Mouse (Mus musculus) cerebellum, adult 11-12 months (tissue): ENCODE results near the gene Kmt2b.

Experiments
- DNase-seq: peaks from one replicate; pipeline ENCODE4 v3.0.0; 2022

Kmt2b gene

DNA sequence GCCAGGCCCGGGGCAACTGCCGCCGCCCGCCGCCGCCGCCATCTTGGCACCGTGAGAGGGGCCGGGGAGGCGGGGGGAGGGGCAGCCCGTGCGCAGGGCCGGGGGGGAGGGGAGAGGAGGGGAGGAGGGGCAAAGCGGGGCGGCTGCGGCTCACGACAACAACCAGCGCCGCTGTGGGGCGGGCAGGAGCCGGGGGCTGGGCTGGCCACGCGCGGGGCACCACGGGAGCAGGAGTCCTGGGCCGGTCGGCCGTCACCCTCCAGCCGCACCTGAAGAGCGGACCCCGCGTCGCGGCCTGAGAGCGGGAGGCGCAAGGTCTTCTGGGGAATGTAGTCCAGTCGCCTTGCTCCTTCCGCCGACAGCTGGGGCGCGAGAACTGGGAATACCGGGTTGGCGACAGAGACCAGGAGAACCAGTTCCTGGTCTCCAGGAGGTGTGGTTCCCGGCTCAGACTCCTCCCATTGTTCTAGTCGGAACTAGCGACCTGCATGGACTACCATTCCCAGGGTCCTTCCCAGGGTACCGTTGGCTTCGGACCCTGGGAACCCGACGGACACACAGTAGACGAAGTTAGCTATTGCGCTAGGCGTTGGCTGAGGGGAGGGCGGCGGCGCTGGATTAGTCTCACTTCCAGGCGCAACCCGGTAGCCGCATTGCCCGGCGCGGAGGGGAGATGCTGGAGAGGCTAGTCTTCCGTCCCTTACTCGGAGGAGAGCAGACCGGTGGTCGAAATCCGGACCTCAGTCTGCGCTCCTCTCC lies at the start of gene Kmt2b:
Kmt2b (minus strand) TSS at position 51 of the 759 bp plus-strand sequence.
- peak; percentile 99 for DNase-seq

DNA sequence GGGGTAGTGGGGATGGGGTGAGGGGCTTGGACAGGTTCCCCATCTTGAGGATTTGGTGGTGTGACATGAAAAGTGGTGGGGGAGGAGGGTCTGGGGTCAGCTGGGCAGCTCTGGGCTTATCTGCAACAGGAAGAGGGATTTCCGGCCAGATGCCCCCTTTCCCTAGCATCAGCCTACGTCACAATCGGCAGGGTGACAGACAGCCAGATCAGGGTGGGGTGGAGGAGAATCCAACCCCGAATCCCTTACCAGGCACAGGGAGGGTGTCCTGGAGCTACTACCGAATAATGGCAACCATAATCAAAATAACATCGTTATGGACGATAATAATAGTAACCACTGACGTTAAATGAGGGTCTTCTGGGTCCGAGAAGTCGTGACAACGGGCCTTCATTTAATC lies 47.9 kb upstream of the Kmt2b start:
- DNase-seq = no peak

DNA sequence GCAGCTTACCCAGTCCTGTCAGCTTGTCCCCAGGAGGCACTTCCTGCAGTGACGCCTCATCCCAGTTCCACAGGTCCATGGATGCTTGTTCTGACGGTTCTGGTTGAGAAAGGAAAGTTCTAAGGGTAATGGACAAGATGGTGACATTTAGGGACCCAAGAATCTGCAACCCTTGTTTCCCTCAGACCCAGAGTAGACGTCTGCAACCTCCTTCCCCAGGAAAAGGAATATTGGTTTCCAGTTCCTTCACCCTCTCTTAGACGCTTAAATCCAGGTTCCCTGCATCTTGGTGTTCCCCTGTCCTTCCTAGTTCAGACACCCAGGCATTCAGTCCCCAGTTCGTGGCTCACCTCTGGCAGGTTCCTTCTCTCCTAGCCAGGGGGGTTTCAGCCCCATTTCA lies 47.2 kb upstream of the Kmt2b start, which contains the start of gene Etv2:
Etv2 (minus strand) TSS at position 101 of the 400 bp plus-strand sequence.
- no peak for DNase-seq

DNA sequence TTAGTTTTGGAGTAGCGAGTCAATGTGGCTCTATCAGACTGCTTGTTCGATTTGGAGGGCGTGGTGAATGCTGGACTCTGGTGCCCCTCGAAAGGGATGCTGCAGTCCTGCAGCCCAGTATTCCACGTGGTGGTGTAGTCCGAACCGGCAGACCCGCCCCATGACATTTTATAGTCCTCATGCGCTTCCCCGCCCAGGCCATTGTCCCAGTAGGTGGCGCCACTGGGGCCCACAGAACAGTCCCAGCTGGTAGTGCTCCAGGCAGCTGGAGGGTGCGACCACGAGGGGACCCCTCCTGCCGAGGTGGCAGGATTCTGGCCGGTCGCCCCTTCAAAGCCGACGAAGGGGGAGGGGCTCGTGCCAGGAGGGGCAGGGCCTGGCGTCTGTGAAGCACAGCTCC lies 46.1 kb upstream of the Kmt2b start:
- DNase-seq = no peak

DNA sequence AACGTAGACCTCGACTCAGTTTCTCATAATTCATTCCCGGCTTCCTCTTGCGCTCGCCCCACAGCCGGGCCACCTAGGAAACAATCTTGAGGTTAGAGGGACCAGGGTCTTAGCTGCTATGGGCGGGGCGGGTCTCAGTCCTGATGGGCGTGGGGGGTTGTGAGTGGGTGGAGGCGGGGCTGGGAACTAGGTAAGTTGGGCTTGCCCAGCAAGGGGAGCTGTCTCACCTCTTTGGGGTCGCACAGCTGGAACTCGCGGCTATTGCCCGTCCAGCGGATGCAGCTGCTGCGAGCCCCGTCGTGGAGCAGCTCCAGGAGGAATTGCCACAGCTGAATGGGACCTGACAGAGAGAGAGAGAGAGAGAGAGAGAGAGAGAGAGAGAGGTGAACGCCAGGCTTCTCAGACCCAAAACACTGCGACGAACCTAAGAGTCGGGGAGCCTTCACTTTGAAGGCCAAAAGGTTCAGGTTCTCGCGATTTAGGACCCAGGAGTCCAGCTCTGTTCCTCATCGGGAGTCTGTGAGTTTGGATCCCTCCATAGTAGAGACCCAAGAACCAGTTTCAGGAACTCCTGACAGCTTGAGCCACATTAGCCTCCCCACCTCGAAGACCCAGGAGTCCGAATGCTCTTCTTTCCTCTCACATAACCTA lies 45.4 kb upstream of the Kmt2b start:
- no peak for DNase-seq

DNA sequence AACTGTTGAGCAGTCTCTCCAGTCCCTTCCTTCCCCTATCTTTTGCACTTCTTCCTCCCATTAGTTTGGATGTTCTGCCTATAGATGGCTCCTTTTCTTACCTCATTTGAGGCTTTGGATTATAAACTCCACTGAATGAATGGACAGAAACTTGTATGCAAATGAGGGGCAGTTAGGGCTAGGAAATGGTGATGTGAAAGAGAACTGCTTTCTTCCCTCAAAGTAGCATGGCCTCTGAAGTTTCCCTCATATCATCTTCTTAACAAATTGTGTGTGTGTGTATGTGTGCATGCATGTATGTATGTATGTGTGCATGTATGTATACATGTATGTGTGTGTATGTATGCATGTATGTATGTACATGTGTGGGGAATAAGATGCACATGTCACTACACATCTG lies 40.5 kb upstream of the Kmt2b start:
- DNase-seq = no peak

DNA sequence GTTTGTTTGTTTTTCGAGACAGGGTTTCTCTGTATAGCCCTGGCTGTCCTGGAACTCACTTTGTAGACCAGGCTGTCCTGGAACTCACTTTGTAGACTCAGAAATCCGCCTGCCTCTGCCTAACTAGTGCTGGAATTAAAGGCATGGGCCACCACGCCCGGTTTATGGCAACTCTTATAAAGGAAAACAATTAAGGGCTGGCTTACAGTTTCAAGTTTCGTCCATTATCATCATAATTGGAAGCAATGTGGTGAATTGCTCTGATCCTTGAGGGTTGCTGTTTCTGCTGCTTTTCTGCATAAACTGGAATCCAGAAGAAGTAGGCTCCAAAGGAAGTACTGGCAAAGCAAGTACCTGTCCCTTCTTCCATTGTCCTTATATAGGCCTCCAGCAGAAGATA lies 38.1 kb upstream of the Kmt2b start:
- no peak for DNase-seq

DNA sequence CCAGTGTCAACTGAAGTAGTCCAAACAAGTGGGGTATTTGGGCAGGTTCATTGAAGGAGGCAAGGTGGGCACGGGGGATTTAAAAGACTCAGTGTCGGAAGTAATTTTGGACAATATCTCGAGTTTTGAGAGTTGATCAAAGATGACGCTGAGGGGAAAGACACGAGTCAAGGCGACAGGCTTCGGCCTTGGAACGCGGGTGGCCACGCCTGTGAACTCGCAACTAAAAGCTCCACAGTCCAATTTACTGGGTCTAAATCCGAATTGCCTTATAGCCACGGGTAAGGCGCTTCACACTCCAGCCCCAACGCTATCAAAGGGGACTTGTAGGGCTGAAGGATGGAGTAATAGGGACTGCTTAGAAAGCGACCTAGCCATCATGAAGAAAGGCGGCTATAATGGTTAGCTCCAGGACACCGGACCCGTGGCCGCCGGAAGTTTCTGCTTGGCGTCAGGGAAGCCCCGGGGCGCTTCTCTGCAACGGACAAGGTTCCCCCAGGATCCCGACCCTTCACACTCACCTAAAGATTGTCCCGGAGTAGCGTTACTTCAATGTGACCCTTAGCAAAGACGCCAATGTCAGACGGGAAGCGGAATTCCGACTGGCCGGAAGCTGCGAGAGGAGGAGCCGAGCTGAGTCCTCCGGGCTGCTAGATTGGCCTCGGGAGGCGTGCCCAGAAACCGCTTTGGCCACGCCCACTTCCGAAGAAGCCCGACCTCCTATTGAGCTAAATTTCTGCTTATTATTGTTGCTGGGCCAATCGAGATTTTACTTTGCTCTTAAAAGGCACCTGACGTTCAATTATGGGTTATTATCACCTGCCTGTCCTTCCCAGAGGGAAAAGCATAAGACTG lies 37.2 kb upstream of the Kmt2b start, which contains the start of gene Cox6b1:
Cox6b1 (minus strand) TSS at position 622 of the 855 bp plus-strand sequence.
- DNase-seq = peak; percentile 88

DNA sequence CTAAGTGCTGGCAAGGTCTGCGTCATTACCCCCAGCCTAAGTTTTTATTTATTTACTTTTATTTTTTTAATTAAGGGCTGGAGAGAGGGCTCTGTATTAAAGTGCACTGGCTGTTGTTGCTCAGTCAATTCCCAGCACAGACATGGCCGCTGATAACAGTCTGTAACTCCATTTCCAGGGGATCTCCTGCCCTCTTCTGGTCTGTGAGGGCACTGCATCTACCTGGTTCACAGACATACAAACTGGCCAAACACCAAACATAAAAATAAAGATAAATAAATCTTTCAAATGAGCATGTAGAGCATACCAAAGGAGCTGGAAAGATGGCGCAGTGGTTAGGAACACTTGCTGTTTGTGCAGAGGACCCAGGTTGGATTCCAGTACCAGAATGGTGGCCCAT lies 30.7 kb upstream of the Kmt2b start:
- no peak for DNase-seq

DNA sequence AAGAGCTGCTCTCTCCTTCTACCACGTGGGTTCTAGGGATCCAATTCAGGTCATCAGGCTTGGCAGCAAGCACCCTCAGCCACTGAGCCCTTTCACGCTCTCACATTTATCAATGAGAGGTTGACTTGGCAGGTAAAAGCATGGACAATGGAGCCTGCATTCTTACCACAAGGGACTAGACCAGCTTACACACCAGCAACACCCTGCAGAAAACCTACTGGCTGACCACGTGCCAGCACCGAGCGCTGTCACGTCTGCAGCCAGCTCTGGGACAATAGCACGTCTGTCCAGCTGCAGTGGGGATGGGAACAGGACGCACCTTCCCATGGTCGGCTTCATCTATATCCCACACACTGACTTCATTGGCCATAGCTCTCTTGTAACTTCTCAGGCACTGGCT lies 30.1 kb upstream of the Kmt2b start:
- no peak for DNase-seq

DNA sequence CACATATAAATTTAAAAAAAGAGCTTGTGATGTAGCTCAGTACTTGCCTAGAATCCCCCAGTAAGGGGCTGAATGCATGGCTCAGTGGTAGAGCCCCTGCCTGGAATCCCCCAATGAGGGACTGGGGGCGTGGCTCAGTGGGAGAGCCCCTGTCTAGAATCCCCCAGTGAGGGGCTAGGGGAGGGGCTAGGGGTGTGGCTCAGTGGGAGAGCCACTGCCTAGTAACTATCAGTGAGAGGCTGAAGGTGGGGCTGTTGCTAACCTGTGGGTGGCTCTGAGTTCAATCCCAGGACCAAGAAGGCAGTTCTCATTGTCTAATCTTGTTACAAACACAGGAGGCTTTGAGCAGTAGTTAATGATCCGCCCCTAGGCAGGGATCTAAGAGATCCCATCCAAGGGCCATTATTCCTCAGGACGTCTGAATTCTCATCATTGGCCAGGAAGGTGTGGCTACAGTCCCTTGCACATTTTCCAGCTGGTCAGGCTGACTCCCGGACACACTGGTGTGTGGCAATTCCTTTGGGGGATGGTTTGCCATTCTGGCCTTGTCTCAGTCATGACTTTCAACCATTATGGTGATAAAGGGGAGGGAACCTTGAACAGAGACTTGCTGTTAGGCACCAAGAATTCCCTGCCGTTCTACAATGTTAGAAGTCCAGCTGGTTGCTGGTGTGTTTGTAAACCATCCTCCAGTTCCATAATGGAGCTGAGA lies 26.7 kb upstream of the Kmt2b start:
- DNase-seq = no peak

DNA sequence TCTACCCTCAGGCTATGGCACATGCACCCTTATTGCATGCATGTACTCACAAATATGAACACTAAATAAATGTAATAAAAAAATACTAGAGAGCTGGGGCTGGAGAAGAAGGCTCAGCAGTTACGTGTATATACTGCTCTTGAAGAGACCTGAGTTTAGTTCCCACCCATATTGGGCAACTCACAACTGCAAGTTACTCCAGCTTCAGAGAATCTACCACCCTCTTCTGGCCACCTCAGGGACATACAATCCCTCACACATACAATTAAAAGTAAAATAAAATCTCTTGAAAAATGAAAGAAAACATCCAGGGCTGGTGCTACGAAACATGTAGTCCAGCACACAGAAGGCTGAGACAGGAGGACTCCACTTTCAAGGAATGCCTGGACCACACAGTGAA lies 25.9 kb upstream of the Kmt2b start:
- DNase-seq = no peak

DNA sequence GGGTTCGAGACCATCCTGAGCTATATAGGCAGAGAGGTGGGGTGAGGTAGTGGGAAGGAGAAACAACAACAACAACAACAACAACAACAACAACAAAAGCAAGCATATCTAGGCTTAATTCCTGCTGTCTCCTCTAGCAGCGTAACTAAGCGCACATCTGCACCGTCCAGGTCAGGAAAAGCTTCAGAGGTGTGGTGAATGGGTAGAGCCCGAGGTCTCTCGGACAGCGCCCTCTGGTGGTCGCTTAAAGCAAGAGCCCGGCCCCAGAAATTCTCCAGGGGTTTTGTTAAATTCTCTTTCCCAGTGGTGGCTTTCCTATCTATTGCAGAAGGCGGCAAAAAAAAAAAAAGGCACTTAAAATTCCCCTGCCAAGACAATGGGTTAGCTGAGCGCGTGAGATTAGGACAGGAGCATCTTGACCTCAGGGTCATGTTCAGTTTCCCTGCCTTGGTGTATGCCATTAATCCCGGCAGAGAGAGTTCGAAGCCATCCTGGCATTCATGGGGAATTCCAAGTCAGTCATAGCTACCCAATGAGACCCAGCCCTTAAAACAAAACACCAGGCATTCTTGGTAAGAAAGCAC lies 25.1 kb upstream of the Kmt2b start:
- no peak for DNase-seq

DNA sequence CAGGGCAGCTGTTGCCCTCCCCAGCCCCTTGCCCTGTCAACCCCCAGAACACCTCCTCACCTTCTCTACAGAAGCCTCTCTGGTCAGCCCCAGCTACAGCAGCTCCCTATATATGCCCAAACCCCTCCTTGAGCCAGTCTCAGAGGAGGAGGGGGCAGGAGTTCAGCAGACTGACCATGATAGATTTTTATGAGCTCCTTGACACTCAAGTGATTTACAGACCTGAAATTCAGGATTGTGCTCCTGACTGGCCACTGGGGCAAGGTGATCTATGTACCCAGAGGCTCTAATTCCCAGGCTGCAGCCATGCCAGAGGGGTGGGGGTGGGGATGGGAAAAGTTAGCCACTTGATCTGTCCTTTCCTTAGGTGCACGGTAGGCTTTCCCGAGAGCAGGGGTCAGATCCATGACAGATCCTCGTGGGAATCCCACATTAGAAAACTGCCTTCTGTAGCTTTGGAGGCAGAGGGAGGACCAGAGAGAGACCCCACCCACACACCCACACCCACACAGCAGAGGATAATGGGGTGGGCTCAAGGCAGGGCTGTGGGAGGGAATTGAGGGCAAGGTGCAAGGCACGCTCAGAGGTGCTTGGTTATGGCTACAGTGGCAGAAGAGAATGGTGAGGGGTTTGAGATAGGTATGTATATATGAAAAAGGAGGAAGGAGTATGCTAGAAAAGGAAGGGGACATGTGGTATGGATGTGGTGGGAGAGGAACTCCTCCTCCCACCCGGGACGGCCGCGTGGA lies 24.3 kb upstream of the Kmt2b start, which contains the start of gene Upk1a:
Upk1a (minus strand) TSS at position 194 of the 749 bp plus-strand sequence.
- no peak for DNase-seq

DNA sequence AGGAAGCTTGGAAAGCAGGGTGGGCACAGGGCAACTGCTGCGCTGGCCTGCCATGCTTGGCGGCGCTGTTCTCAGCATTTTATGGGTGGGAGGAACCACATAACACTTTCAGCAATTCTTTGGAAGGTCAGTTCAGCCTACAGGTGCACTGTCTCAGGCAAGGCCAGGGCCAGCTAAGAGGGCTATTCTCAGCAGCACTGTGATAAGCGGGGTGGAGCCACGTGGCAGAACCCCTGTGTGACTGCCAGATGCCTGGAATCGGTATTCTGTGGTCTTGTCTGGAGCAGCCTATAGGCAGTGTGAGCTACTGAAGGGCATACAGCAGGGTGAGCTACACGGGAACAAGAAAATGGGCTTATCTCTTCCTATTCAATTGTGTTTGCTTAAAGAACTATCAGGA lies 21.5 kb upstream of the Kmt2b start:
- no peak for DNase-seq

DNA sequence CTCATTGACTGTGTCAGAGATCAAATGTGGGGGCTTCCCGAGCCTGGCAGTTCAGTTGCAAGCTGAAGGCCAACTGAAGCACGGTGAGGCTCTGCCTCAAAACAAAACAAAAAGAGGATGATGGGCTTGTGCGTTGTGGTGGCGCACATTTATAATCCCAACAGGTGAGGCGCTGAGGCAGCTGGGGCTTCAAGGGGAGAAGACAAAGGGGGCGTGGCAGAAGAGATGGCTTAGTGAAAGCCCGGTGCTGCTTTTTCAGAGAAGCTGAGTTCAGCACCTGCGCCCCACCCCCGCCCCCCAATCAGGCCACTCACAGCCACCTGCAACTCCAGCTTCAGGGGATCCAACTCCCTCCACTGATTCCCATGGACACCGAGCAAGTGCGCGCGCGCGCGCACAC lies 19.9 kb upstream of the Kmt2b start:
- DNase-seq = no peak

DNA sequence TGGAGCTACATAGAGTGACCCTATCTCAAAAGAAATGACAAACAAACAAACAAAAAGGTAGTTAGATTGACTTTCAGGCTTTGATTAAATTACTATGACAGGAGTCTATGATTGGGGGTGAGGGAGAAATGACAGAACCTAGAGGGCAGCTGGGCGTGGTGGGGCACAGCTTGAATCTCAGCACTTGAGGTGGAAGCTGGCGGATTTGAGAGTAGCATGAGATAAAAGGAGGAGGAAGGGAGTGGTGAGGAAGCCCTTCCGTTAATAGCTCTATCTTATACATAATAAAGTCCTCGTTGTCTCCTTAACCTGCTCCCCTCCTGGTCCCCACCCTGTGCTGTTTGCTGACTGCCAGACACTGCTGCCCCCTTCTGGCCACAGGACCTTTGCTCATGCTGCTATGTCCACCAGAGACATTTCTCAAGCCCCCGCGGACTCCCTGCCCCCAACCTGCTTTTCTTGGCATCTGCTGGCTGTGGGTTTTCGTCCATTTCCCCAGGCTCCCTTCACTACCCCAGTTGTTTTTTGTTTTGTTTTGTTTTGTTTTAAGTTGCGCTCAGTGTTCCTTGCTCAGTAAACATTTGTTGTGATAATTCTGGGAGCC lies 19.3 kb upstream of the Kmt2b start:
- no peak for DNase-seq

DNA sequence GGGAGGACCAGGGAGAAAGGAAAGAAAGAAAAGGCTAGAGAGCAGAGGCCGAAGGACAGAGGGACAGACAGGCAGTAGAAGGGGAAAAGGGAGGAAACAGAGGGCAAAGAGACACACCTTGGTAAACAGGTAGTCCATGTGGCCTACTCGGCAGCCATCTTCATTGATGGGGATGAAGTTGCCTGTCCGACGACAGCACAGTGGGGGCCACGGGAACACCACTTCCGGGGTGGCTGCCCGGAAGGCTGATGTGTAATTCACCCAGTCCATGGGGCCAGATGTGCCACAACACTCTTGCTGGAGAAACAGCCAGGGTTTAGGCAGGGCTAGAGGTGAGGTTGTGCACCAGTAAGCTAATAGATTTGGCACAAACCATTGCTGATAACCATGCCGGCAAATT lies 16.4 kb upstream of the Kmt2b start:
- no peak for DNase-seq

DNA sequence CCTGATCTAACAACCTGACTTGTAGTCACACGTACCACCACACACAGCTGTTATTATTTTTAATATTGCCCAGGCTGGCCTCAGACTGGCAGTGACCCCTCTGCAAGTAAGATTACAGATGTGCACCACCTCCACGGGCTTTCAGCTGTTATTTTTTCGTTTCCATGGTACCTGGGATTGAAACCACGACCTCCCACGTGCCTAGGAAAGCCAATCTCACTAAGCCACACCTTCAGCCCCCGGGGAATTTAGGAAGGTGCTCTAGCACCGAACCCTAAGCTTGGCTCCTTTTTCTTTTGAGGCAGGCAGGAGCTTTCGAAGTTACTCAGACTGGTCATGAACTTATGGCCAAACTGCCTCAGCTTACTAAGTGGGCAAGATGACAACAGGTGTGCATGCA lies 15.9 kb upstream of the Kmt2b start:
- DNase-seq = no peak

DNA sequence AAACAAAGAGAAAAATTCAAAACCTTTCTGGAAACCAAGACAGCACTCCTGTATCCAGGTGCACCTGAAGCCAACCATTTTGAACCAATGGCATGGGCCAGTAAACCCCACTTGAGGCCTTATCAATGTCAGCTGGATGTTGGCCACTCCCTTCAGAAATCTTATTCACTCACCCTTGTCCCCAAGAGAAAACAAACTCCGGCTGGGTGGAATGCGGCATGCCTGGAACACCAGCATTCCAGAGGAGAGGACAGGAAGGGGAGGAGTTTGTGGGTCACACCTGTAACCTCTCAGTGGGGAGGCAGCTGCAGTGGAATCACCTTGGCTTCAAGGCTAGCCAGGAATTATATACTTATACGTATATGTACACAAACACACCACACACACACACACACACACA lies 14.1 kb upstream of the Kmt2b start:
- DNase-seq = no peak

DNA sequence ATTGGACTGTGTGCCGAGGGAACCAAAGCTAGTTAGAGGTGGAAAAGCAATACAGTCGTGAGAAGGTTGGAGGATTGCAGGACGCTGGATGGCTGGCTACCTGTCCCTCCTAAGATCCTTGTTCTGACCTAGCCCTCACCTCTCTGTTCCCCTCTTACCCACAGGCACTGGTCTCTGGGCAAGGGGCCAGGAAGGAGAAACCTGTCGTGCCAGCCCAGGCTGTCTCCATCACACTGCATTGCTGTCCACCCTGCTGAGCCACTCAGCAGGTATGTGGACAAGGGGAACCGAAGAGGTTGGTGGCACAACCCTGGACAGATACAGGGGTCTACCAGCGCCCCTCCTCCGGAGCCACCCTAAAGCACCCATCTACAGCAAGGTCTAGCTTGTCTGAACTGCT lies 12.1 kb upstream of the Kmt2b start:
- peak; percentile 46 for DNase-seq
